Mouse (Mus musculus): ENCODE measurements at regions not wholly inside any gene's neighbourhood (a gene's known extent, or its start where the extent isn't known, plus 50 kb on each side); places are given as distances from the start of the nearest gene placed in this dataset.

DNA sequence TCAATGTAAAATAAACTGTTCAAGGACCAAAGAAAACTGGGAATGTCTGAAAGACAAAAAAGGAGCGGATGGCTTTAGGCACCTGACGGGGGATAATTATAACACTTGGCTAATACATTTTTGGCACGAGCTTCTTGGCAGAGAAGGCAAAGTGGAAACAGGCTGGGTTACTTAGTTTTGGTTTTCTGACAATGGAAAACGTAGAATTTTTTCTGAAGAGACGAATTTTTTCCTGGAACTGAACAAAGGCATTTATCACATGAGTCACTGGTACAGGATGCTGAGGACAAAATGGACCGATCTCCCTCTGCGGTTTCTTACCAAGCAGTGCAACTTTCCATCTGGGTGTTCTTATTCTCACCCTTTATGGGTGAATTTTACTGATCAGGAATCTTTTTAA is 143.2 kb upstream of the Slit3 start:
- DNase-seq (ENCODE audit: low read depth, low spot score), result no peak

DNA sequence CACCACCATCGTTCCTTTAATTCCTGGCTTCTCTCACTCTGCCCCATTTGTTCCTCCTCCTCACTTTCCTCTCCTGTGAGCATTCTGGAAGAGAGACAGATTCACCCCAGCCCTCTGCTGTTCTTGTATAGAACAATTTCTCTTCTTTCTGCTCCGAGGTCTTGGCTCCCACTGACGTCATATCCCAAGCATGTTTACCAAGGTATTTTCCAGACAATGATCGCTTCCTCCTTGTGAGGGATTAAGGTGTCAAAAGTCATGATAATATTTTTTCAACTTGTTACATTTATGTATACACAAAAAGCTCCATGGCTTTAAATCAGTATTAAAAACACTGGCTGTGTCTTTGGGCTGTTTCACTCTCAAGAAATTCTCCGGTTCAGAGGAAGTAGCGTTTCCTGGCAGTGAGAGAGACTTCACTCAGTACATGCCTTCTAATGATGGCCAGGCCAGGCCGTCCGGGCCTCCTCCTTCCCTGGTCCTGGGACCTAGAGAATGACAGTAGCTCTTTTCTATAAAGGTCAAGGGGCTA is 142.4 kb upstream of the Spdl1 start:
- DNase-seq (ENCODE audit: low read depth, low spot score), result no peak

DNA sequence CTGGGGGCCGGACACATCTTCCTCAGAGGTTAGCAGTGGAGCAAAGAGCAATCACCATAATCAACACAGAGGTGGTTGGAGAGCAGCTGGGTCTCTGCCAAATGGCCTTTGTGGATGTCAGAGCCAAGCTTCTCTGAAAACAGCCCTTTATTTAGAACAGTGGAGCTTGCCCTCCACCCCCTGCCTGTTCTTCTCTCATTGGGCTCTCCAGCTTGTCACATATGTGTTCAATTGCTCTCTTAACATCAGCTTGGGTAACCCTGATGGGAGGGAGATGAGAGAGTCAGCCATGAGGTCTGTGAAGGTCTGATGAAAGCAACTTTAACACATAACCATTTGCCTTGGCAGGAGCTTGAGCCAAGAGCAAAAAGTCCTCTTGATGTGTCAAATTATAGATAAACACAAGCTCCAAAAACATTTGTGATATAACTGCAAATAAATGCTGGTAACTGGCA is 140.1 kb upstream of the Spdl1 start:
- no peak for DNase-seq (ENCODE audit: low read depth, low spot score)

DNA sequence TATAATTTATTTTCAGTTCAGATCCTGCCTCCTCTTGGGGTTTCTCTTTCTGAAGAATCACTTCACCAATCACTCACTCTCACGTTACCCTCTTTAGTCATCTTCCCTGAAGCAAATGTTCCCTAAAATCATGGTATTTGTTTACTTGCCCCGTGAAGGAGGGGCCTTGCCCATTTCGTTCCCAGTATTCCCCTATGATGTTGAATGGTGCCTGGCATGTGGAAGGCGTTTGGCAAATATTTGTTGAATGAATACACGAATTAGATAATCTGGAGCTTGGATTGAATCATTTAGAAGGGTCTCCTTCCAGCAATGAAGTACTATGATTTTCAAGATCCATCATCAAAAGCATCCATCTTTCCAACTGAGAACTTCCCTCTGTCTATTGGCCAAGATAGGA is 139.6 kb upstream of the Spdl1 start:
- DNase-seq (ENCODE audit: low read depth, low spot score), result no peak

DNA sequence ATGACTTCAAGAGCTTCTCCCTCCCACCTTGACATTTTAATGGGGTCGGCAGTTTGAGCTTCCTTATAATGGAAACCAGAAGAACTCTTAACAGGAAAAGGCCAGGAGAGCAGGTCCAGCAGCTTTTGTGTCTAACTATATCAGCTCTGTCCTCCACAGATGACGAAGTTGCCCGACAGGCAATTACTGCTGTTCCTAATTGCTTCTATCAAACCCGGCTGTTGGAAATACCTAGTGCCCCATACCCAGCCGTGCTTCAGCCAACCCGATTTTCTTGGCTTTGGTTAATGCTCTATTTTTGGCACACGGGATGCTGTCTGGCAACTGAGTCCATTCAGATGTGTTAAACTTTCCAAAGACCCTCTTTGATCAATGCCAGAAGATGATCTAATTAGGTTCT is 125.8 kb upstream of the Spdl1 start:
- peak; percentile 62 for DNase-seq (ENCODE audit: low read depth, low spot score)

DNA sequence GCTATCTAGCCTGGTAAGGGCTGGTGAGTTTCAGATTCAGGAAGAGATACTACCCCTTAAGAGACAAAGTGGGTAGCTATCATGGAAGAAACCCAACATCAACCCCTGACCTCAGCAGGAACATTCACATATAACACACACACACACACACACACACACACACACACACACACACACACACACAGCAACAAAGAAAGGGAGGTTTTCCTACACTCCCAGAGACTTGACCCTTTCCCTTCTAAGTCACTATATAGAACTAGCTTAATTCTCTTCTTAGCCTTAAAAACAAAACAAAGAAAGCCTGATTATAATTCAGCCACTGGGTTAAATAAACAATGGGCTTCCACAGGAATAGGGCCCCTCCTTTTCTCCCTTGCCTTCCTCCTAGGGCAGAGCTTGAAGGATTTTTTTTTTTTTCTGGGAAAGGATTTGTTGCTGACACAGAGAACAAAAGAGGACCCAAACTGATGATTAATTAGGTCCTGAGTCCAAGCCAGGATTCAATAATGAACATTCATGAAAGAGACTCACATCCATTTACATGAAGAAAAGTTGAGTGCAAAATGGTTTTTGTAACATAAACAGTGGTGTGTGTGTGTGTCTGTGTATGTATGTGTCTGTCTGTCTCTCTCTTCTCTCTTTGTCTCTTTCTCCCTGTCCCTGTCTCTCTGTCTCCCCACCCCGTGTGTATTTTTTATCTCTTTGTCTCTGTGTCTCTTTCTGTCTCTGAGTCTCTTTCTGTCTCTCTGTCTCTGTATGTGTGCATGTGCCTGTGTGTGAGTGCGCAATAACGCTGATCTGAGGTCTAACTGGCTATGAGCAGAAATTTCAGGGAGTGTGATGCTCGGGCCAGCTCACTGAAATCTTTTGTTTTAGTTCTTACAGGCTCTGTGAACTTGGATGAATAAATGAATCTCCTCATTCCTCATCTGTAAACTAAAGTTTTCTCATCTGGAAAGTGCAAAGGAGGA is 108.3 kb upstream of the Spdl1 start:
- no peak for DNase-seq (ENCODE audit: low read depth, low spot score)

DNA sequence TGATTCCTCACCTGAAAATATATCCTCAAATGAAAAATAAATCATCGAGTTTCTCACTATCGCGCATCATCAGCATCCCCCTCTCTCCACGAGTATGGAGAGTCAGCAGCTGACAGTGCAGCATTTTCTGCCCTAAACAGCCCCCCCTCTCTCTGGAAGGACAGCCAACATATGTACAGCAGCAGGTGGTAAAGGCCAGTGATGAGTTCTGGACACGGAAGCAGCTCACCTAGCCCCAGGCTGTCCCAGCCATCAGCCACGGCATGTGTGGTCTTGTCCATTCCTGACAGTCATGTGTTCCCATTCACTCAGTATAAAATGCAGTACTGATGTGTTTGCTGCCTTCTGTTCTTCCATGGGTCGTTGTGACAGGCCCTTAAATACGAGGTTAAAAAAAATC is 106.7 kb upstream of the Spdl1 start:
- no peak for DNase-seq (ENCODE audit: low read depth, low spot score)

DNA sequence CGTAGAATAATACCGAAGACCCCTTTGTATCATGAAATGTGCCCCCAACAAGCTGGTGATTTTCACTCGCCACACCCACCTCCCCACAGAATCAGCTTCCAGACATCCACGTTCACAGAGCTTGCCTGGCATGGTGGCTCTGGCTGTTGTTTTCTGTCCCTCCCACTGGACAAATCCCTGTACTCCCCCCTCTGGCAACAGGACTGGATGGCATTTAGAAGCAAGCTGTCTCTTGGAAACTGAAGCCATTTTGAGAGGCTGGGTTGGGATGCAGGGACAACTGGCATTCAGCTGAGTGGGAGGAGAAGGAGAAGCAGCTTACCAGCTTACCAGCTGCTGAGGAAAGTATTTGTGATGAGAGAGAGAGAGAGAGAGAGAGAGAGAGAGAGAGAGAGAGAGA is 105.6 kb upstream of the Spdl1 start:
- no peak for DNase-seq (ENCODE audit: low read depth, low spot score)

DNA sequence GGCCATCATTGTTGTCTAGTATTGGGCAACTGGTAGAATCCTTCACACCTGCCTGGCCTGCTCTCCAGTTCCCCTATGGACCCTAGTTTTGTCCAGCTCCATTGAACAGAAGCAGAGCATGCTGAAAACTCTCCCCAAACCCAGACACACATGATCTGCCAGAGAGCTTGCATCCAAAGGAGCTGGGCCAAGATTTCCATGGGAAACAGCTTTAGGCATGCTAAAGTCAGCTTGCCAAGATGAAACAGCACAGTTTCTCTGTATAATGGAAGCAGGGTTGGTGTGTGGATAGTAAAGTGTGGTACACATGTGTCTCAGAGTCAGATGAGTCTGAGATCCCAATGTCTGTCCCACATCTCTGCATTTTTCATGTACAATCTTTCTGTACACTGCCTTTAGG is 98.8 kb upstream of the Spdl1 start:
- DNase-seq (ENCODE audit: low read depth, low spot score), result no peak

DNA sequence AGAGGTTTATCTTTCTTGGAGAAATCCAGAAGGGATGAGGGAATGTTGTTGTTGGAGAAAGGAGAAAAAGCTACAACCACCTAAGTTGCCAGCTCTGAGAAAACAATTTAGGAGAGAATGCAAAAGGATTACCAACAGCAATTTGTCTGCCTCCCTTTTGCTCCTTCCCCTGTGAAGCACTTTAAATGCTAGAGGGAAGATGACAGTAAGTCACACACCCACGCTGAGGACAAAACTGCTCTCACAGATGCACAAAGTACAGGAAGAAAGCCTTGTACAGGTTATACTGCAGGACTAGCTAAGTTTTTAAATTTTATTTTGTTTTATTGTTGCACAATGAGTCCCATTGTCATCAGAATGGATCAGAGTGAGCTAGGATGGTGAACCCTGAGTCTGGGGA is 83.7 kb upstream of the Spdl1 start:
- no peak for DNase-seq (ENCODE audit: low read depth, low spot score)

DNA sequence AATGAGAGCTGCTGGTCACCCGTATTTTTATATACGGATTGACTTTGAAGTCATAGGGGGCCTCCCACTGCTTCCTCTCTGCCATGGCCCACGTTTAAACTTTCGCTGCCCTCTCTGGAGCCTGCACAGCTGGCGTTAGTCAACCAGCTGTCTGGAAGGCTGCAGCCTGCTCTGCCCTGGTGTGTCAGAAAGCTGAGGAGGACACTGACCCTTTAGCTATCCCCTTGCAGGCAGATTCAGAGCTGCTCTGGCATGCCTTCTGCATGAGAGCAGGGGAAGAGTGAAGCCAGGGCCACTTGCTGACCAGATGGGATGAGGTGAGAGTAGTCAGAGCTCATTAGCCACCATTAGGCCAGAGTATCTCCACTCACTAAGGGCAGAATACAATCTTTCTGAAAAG is 76.4 kb upstream of the Spdl1 start:
- DNase-seq (ENCODE audit: low read depth, low spot score), result peak; percentile 62

DNA sequence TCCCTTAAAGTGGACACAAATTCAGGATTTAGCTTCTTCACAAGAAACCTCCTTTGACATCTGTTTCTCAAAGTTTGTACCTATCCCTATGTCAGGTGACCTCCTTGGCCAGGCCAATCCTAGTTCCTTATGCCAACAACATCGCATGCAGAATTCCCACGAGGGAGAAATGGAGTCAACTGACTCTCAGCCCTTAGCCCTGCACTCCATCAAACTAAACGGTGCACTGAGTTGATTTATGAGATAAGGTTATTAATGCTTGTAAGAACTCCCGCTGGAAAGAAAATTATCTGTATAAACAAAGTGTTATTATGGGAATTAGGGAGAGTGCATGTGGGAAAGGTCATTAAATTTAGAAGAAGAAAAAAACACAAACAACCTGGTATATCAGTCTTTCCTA is 70.8 kb upstream of the Spdl1 start:
- DNase-seq (ENCODE audit: low read depth, low spot score), result peak; percentile 57

DNA sequence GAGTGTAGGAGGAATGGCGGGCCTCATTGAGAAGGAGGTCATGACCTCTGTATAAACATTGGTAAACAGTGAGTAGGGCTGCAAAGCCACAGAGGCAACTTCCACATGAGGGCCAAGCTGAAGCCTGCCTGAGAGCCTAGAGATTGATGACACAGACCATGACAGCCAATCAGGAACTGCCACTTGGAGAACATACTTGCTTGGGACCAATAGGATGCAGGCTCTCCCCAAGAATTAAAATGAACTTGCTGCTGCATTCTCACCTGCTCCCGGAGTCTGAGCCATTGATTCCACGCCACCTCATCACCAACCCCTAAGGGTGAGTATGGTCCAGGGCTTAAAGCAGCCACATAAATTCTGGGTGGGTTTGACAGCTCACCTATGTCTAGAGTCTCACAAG is 66.0 kb upstream of the Spdl1 start:
- DNase-seq (ENCODE audit: low read depth, low spot score), result no peak

DNA sequence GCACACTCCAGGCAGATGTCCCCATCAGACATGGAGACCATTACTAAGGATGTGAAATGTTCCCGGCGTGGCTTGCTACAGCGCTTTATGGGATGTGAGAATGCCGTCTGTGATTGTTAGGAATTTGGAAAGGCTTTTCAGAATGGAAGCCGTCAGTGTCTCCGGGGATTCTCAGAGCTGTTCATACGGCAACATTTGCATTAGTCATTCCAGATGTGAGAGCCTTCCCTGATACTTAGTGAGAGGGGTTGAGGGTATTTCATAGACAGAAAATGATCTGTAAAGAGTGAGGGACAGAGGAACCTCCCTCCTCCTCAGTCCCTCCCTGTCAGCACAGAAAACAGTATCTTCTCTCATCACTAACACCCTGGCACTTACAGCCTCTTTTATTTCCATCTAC is 62.2 kb upstream of the Spdl1 start:
- no peak for DNase-seq (ENCODE audit: low read depth, low spot score)

DNA sequence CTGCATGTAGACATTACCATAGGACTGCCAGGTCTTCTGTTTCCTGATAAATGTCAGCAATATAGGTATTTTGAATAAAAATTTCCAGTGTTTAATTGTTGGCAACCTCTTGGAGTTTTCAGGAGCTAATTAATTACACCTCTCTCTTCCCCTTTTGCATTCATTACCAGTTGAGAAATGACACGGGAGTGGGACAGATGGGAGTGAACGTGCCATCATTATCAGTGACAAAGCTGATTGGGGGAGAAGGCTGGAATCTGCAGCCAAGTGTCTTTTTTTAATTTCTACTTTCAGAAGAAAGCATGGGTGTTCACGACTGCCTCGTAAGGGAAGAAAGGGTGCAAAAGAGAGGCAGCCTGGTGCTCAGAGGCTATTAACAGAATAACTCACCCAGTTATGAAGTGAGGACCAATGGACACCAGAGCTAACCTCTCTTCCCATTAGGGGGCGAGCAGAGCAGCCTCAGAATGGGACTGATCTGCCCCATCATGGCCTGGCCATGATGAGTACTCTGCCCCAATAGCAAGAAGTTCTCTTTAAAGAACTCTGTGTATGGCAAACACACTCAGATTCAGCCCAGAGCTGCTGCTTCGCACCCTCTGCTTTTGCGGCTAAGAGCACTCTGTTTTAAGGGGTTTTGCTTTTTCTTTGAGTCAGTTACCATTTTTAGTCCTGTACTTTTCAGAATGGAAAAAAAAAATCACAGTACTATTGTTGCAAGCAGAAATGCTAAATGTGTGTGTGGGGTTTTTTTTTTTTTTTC is 55.1 kb upstream of the Spdl1 start:
- DNase-seq (ENCODE audit: low read depth, low spot score), result no peak

DNA sequence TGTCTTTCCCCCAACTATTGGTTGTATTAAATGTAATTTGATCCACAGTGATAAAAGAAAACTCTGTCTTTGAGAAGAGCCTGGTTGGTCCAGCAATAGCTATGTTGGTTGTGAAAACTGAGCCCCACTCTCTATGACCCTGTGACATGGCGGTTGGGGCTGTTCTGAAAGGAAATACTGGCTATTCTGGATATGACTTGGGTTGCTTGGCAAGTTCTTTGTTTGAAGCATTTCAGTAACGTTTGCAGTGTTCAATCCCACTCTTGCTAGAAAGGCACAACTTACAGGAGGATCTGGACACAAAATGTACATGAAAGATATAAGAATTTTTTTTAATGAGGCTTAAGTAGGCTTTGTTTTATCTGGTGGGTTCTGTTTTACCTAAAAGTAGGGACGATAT is 54.1 kb upstream of the Spdl1 start:
- no peak for DNase-seq (ENCODE audit: low read depth, low spot score)
